Mouse (Mus musculus): Measurements from ENCODE around the gene Mapk1.
"Not testable (repeated sequence)": the region's sequence is repeated elsewhere in the genome, so short reads cannot be mapped to it uniquely, and the experiment has no call there.

Gene Mapk1

GRCm38 (mm10) chr16:16983131-16983533, at the start of gene Mapk1:
Gene Mapk1, plus strand, starts transcription at chr16:16983382.
- in situ Hi-C loops (cut with MboI; ENCODE audit: low pct_unique_long_range_greater_than_20kb in 1 of 2, low sequenced_read_pairs in 2 of 2, unreplicated experiment in 1 of 2), result no loop called here

- in situ Hi-C loops (cut with MboI; ENCODE audit: low pct_unique_long_range_greater_than_20kb in 1 of 2, low sequenced_read_pairs in 2 of 2, unreplicated experiment in 1 of 2), result no loop called here
These were observed 43.6 kb upstream of the Mapk1 start for GRCm38 (mm10) chr16:16939543-16939942.

DNA sequence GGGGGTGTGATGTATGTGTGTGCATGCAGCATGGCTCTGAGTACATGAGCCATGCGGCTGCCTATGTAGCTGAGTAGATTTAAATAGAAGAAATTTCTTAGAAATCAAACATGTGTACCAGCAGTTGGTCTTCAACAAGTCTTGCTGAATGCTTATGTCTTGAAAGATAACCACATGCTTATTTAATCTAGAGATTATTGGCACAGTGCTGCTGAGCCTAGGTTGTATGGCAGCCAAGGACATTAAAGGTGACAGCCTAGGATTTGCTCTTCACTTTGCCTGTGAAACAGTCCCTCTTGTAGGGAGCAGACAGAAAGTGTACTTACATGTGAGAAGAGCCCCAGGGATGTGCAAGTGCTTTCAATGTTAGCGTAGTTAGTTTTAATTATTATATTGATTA, 42.1 kb upstream of the Mapk1 start:
- in situ Hi-C loops (cut with MboI; ENCODE audit: low pct_unique_long_range_greater_than_20kb in 1 of 2, low sequenced_read_pairs in 2 of 2, unreplicated experiment in 1 of 2), result no loop called here

- in situ Hi-C loops (cut with MboI; ENCODE audit: low pct_unique_long_range_greater_than_20kb in 1 of 2, low sequenced_read_pairs in 2 of 2, unreplicated experiment in 1 of 2), result no loop called here
These were observed 24.6 kb upstream of the Mapk1 start for GRCm38 (mm10) chr16:16958575-16958974.

DNA sequence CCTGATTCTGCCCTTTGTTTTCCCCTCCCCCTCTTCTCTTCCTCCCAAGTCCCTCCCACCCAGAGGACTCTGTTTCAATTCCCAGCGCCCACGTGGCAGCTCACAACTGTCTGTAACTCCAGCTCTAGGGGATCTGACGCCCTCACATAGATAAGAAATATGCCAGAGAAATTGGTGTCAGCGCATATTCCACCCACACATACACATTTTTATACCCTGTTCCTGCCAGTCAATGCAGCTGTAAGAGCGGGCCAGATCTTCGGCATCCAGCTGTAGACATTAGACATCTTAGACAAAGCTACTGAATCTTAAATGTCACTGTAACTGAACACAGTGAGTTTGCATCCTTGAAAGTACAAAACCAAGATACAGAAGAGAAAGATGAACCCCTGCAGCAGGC, 23.3 kb upstream of the Mapk1 start:
- in situ Hi-C loops (cut with MboI; ENCODE audit: low pct_unique_long_range_greater_than_20kb in 1 of 2, low sequenced_read_pairs in 2 of 2, unreplicated experiment in 1 of 2), result no loop called here

DNA sequence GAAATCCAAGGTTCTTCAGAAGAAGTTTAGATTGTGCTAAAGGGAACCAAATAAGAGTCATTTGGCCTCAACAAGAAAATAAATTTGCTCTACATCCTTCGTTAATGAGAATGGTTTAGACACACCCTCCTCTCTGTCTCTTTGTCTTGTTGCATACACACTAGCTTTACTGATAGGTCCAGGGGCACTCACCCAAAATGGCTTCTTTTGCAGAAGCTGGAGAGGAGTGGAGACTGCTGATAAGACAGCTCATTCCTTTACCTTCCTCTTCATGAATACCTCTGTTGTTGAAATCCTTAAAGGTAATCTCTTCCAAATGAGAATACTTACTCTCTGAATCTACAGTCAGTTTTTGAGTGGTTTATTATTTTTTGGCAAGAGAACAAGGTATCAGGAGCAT, 18.0 kb upstream of the Mapk1 start:
- in situ Hi-C loops (cut with MboI; ENCODE audit: low pct_unique_long_range_greater_than_20kb in 1 of 2, low sequenced_read_pairs in 2 of 2, unreplicated experiment in 1 of 2), result no loop called here

DNA sequence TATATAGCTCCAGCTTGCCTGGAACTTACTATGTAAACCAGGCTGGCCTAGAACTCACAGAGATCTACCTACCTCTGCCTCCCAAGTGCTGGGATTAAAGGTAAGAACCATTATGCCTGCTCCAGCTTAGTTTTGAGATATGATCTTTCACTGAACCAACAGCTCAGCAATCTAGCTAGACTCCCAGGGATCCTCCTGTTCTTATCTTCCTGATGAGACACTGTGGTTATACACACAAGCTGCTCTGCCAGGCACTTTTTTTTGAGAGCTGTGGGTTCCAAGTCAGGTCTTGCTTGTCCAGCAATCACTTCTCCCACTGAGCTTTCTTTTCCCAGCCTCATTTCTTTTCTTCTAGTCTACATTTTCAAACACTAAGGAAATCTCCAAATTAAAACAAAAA, 16.9 kb upstream of the Mapk1 start:
- in situ Hi-C loops (cut with MboI; ENCODE audit: low pct_unique_long_range_greater_than_20kb in 1 of 2, low sequenced_read_pairs in 2 of 2, unreplicated experiment in 1 of 2), result no loop called here

- in situ Hi-C loops (cut with MboI; ENCODE audit: low pct_unique_long_range_greater_than_20kb in 1 of 2, low sequenced_read_pairs in 2 of 2, unreplicated experiment in 1 of 2), result no loop called here
These were observed 5.1 kb upstream of the Mapk1 start for GRCm38 (mm10) chr16:16978061-16978460.

- in situ Hi-C loops (cut with MboI; ENCODE audit: low pct_unique_long_range_greater_than_20kb in 1 of 2, low sequenced_read_pairs in 2 of 2, unreplicated experiment in 1 of 2), result no loop called here
These were observed 4.4 kb upstream of the Mapk1 start for GRCm38 (mm10) chr16:16978765-16979164.

DNA sequence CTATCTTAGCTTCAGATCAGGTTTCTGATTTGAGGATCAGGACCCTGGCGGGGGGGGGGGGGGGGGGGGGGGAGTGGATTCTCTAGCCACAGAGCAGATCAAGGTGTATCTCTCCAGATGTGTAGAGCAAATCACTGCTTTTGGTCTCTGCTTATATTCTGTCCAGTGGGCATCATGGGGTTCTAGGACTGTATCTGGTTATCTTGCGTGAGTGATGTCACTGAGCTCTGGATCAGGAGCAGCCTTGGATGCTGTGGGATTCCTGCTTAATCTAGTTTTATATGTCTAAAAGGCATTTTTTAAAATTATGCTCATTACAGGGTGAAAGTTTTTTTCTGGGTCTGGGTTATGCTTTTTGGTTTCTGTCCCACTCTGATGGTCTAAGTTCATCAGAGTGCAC, 546 bp upstream of the Mapk1 start:
- in situ Hi-C loops (cut with MboI; ENCODE audit: low pct_unique_long_range_greater_than_20kb in 1 of 2, low sequenced_read_pairs in 2 of 2, unreplicated experiment in 1 of 2), result no loop called here

GRCm38 (mm10) chr16:16983534-16984422, 596 bp downstream of the Mapk1 start:
- in situ Hi-C loops (cut with MboI; ENCODE audit: low pct_unique_long_range_greater_than_20kb in 1 of 2, low sequenced_read_pairs in 2 of 2, unreplicated experiment in 1 of 2), result no loop called here

DNA sequence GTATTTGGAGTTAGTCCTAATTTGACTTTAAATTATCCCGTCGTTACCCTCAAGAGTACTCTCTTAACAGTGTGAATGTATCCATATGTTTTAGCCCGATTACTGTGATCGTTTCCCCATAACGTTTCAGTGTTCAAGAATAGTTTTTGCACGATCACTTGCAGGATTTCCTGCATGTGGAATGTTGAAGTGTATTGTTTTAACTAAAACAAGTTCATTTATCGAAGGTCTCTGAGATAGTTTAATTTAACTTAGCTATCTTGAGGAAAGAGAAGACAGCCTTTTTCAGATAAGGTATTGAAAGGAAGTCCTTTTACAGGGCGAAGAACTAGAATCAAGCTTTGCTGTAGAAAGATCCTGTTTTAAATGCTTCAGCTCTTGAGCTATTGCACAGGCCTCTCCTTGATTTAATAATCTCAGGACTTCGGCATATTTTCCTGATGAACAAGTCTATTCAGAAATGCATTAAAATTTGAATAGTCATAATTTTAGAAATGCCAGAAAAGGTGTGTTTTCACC, 1.3 kb downstream of the Mapk1 start:
- in situ Hi-C loops (cut with MboI; ENCODE audit: low pct_unique_long_range_greater_than_20kb in 1 of 2, low sequenced_read_pairs in 2 of 2, unreplicated experiment in 1 of 2), result no loop called here

- in situ Hi-C loops (cut with MboI; ENCODE audit: low pct_unique_long_range_greater_than_20kb in 1 of 2, low sequenced_read_pairs in 2 of 2, unreplicated experiment in 1 of 2), result no loop called here
These were observed 4.1 kb downstream of the Mapk1 start for GRCm38 (mm10) chr16:16987248-16987647.

DNA sequence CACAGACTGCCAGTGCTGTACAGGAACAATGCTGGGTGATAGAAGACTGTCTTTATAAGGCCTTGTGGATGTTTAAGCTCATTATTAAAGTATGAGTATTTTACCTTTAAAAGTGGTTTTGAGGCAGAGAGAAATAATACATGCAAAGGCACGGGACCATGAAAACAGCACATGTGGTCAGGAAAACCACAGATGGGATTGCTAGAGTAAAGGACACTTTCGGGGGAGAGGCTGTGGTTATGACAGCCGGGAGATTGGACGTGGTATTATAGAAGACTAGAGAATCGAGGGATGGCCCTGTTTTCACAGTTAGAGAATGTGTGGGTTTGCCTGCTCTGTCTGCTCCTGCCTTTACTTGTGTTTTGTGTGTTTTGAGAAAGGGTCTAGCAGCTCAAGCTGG, 5.7 kb downstream of the Mapk1 start:
- in situ Hi-C loops (cut with MboI; ENCODE audit: low pct_unique_long_range_greater_than_20kb in 1 of 2, low sequenced_read_pairs in 2 of 2, unreplicated experiment in 1 of 2), result no loop called here

GRCm38 (mm10) chr16:16990021-16990420, 6.8 kb downstream of the Mapk1 start:
- in situ Hi-C loops (cut with MboI; ENCODE audit: low pct_unique_long_range_greater_than_20kb in 1 of 2, low sequenced_read_pairs in 2 of 2, unreplicated experiment in 1 of 2), result no loop called here

DNA sequence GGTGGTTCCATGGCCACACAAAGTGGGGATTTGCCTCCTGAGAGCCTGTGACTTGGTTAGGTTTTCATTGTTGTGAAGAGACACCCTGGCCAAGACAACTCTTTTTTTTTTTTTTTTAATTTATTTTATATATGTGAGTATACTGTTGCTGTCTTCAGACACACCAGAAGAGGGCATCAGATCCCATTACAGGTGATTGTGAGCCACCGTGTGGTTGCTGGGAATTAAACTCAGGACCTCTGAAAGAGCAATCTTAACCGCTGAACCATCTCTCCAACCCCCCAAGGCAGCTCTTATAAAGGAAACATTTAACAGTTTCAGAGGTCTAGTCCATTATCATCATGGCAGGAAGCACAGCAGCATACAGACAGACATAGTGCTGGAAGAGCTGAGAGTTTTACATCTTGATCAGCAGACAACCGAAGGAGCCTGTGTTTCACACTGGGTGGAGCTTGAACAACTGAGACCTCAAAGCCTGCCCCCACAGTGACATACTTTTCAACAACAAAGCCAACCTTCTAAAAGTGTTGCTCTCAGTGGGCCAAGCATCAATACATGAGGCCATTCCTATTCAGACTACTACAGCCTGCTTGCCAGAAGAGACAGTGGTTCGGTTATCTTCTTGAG, 11.4 kb downstream of the Mapk1 start:
- in situ Hi-C loops (cut with MboI; ENCODE audit: low pct_unique_long_range_greater_than_20kb in 1 of 2, low sequenced_read_pairs in 2 of 2, unreplicated experiment in 1 of 2), result no loop called here

- in situ Hi-C loops (cut with MboI; ENCODE audit: low pct_unique_long_range_greater_than_20kb in 1 of 2, low sequenced_read_pairs in 2 of 2, unreplicated experiment in 1 of 2), result not testable (repeated sequence)
These were observed 13.0 kb downstream of the Mapk1 start for GRCm38 (mm10) chr16:16996121-16996729.

DNA sequence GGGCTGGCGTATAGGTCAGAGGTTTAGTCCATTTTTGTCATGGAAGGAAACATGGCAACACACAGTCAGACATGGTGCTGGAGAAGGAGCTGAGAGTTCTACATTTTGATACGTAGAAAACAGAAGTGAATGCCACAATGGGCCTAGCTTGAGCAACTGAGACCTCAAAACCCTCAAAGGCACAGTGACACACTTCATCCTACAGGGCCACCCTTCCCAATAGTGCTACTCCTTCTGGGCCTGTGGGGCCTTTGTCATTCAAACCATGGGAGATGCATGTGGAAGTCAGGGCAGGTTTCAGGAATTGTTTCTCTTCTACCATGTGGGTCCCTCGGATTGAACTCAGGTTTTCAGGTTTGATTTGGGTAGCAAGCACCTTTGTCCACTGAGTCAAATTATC, 17.9 kb downstream of the Mapk1 start:
- in situ Hi-C loops (cut with MboI; ENCODE audit: low pct_unique_long_range_greater_than_20kb in 1 of 2, low sequenced_read_pairs in 2 of 2, unreplicated experiment in 1 of 2), result no loop called here

- in situ Hi-C loops (cut with MboI; ENCODE audit: low pct_unique_long_range_greater_than_20kb in 1 of 2, low sequenced_read_pairs in 2 of 2, unreplicated experiment in 1 of 2), result no loop called here
These were observed 23.9 kb downstream of the Mapk1 start for GRCm38 (mm10) chr16:17007070-17007469.

Measured in mouse embryonic stem cell (cell line).